Mouse (Mus musculus): ENCODE measurements around the gene Cfap298. TPM values are rescaled to one million over a fixed set of nuclear protein-coding genes. Genes with fewer than 3 reads are reported as not detected.
A peak's percentile ranks its signal among the peaks of the same experiment; 100 is the strongest.

Gene Cfap298
- polyA plus RNA-seq (2016; fragmentation: Nextera tagmentation; extraction: Ambion mirVana): 57.1 and 67.8 TPM in 2 replicates

DNA sequence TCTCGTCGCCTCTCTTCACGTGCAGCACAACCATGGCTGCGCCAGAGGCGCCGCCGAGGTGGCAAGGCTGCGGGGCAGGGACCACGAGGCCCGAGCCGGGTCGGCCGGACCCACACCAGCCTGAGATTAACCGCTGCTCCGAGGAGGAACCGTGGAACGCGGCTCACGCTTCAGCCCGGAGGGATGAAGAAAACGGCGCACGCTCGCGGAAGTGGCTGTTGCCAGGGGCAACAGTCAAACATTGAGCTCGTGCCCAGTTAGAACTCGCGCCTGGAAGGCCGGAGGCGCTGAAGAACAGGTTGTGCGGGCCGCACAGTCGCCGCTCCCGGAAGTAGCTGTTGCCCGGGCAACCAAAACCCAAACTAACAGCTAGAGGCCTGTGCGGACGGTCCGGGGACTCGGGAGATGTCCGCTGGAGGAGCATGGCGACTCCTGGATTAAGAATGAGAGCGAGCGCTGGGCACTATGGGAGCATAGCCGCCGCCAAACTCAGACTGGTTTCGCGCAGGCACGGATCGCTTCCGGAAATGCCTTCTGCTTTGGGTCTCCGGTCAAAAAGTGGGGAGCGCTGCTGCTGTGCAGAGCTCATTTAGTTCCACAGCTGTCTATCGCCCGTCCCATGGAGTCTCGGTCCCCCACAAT, at the start of gene Cfap298:
Cfap298 (minus strand) TSS at position 428 of the 642 bp plus-strand sequence.
- Histone ChIP-seq H3K27ac (replicated peaks) (peak within 1 kb of the TSS; percentile 93), H3K9me3 (replicated peaks) (no peaks in the 10 kb centered on the region), H3K4me1 (peaks cover 20% of the 10 kb centered on the region), H3K36me3 (peaks cover 22% of the 10 kb centered on the region), H3K4me3 (peak within 1 kb of the TSS; percentile 86), H3K27me3 (ENCODE audit: low read depth, poor library complexity, severe bottlenecking) (no peaks in the 10 kb centered on the region)
- peak; percentile 99 for DNase-seq (ENCODE audit: low spot score)
- under 1% methylated on average over 56 of the region's 56 CpGs for WGBS

DNA sequence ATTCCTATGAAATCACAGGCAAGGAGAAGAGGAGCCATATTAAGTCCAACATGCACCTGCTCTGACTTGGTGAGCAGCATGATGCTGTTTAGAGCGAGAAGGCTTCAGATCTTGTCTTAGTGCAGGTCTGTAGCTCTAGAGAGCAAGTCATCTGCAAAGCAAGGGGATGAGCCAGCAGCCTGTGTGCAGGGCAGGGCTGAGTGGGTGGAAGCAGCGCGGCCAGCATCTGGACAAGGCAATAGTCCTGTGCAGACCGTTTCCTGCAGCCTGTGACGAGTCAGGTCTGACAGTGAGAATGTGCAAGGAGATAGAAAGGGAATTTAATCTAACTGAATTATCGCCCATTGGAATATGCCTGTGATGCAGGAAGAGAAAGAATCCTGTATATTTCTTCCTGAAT, 36.1 kb upstream of the Cfap298 start:
- Histone ChIP-seq H3K4me3 (no peak overlapping the region), H3K27me3 (ENCODE audit: low read depth, poor library complexity, severe bottlenecking) (no peaks in the 10 kb centered on the region), H3K9me3 (replicated peaks) (no peaks in the 10 kb centered on the region), H3K4me1 (no peaks in the 10 kb centered on the region), H3K27ac (replicated peaks) (no peak overlapping the region), H3K36me3 (peaks cover 37% of the 10 kb centered on the region)
- 96% methylated on average over 6 of the region's 6 CpGs for WGBS
- no peak for DNase-seq (ENCODE audit: low spot score)

DNA sequence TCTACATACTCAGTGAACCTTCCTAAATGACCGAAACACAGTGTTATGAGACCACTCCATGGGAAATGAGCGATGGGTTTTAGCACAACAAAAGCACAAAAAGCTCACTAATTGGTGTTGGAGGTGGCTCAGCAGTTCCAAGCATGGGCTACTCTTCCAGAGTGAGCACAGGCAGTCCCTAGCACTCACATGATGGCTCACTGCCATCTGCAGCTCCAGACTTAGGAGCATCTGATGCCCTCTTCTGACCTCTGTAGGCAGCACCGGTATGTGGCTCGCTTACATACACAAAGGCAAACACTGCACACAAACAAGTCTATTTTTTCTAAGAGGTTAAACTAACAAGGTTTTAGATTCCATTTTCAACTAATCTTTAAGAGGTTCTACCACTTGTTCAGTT, 31.3 kb upstream of the Cfap298 start:
- Histone ChIP-seq H3K9me3 (replicated peaks) (no peaks in the 10 kb centered on the region), H3K36me3 (peaks cover 51% of the 10 kb centered on the region)

DNA sequence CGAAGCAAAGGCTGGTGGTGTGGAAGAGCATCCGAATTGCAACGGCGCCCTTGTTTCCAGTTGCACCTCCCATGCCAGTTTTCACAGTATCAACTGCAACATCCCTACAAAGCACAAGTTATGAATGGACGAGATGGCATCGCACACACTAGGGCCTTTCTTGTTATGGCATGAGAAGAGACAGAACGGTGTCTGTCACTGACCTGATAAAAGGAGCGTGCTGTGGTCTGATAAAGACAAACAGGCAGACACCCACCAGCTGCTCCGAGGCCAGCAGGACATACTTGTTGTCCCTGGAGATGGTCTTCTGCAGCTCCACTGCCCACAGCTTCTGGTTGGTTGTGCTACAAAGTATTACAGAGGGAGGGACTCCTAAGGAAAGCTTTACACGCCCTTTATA, 29.4 kb upstream of the Cfap298 start:
- H3K36me3 ChIP-seq: peaks cover 50% of the 10 kb centered on the region
- H3K27me3 ChIP-seq (ENCODE audit: low read depth, poor library complexity, severe bottlenecking): no peaks in the 10 kb centered on the region
- no peaks in the 10 kb centered on the region for H3K9me3 ChIP-seq (replicated peaks)
- DNase-seq (ENCODE audit: low spot score): no peak
- no peaks in the 10 kb centered on the region for H3K4me1 ChIP-seq
- no peak overlapping the region for H3K27ac ChIP-seq (replicated peaks)
- 92% methylated on average over 10 of the region's 10 CpGs for WGBS
- no peak overlapping the region for H3K4me3 ChIP-seq

More for the DNA sequence above, 31.3 kb upstream of the Cfap298 start:
- DNase-seq (ENCODE audit: low spot score): no peak
- WGBS: 82% methylated on average over 4 of the region's 4 CpGs
- Histone ChIP-seq H3K27ac (replicated peaks) (no peak overlapping the region), H3K27me3 (ENCODE audit: low read depth, poor library complexity, severe bottlenecking) (no peaks in the 10 kb centered on the region), H3K4me1 (no peaks in the 10 kb centered on the region), H3K4me3 (no peak overlapping the region)

DNA sequence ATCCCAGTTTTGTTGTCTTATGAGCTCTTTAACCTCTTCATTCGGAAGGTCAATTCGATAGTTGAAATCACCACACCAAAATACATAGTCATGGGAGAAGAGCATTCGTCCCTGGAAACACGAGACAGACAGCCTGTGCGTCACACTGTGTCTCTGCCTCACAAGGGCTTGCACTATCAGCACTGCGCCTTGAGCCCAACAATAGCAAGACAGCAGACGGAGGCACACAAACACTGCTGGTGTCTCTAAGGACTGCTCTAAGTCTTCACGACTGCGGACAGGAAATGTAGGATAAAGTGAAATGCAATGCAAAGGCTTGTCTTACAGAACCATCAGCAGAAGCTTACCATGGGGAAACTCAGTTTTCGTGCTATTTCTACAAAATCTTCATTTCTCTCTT, 29.0 kb upstream of the Cfap298 start:
- no peak overlapping the region for H3K4me3 ChIP-seq
- WGBS: 90% methylated on average over 10 of the region's 10 CpGs
- H3K4me1 ChIP-seq: no peaks in the 10 kb centered on the region
- H3K27ac ChIP-seq (replicated peaks): no peak overlapping the region
- H3K27me3 ChIP-seq (ENCODE audit: low read depth, poor library complexity, severe bottlenecking): no peaks in the 10 kb centered on the region
- no peaks in the 10 kb centered on the region for H3K9me3 ChIP-seq (replicated peaks)
- peaks cover 46% of the 10 kb centered on the region for H3K36me3 ChIP-seq
- DNase-seq (ENCODE audit: low spot score): no peak

DNA sequence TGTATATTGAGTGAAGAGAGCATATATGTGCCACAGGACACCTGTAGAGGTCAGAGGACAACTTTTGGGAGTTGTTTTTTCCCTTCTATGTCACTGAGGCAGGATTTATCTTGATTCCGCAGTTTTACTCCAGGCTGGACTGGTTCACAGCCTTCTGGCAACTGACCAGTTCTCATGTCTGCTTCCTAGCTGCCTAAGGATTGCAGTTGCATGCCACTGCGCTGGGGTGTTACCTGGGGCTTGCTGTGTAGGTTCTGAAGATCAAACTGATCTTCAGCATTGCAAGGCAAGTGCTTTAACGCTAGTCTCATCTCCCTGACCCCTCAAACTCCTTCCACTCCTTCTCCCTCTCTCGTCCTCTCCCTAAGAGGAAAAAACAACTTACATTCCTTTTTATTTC, 28.3 kb upstream of the Cfap298 start:
- H3K4me3 ChIP-seq: no peak overlapping the region
- peaks cover 42% of the 10 kb centered on the region for H3K36me3 ChIP-seq
- 94% methylated on average over 4 of the region's 4 CpGs for WGBS
- no peak for DNase-seq (ENCODE audit: low spot score)
- no peak overlapping the region for H3K27ac ChIP-seq (replicated peaks)
- H3K27me3 ChIP-seq (ENCODE audit: low read depth, poor library complexity, severe bottlenecking): no peaks in the 10 kb centered on the region
- H3K9me3 ChIP-seq (replicated peaks): no peaks in the 10 kb centered on the region
- H3K4me1 ChIP-seq: no peaks in the 10 kb centered on the region

DNA sequence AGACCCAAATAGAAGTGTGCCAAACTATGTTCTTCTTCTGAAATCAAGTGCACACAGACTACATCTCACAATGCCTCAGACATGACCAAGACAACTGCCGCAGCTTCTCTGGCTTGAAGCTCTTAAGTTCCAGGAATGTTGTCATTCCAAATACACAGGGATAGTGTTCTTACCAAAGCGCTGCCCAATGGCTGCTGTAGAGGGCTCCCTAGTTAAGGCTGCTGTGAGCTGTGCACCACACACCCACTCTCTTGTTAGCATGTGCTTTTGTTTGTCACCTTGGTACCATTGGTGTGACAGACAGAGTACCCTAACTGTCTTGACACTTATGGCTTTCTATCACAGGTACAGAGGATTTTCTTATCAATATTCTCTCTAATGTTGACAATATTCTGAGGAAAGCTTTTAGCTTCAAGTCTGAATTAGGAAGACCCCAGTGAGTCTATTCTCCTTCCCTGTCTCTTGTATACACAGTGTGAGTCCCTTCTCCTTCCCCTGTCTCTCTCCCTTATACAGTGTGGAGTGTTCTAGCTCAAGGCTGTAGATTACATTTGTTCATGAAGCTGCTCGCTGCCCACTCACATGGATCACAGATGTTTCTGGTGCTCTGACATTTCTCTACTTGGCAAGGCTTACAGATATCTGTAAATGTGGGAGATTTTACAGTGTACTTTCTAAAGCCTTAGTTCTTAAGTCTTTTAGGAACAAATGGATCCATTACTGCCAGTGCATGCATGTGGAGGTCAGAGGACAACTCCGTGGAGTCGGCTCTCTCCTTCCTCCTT, 23.6 kb upstream of the Cfap298 start:
- Histone ChIP-seq H3K9me3 (replicated peaks) (no peaks in the 10 kb centered on the region), H3K4me1 (no peaks in the 10 kb centered on the region), H3K36me3 (peaks cover 28% of the 10 kb centered on the region), H3K27me3 (ENCODE audit: low read depth, poor library complexity, severe bottlenecking) (no peaks in the 10 kb centered on the region), H3K27ac (replicated peaks) (no peak overlapping the region), H3K4me3 (no peak overlapping the region)
- no peak for DNase-seq (ENCODE audit: low spot score)
- 87% methylated on average over 5 of the region's 5 CpGs for WGBS

DNA sequence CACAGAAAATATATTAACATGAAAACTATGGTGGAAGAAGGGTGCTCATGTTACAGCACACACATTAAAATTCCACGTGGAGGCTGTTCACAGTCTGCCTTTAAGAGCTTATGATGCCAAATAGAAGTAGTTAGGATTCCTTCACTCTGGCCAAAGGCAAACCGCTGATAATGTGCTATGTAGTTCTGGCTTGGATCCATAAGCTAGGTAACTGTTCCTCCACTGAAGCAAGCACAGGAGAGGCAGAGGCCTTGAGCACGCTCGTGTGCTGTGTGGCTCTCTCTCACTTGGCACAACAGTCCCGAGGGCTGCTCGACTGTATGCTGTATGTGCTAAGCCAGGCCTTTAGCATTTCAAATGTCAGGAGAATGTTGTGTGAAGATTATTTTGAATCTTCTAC, 20.6 kb upstream of the Cfap298 start:
- 88% methylated on average over 6 of the region's 6 CpGs for WGBS
- no peak for DNase-seq (ENCODE audit: low spot score)

DNA sequence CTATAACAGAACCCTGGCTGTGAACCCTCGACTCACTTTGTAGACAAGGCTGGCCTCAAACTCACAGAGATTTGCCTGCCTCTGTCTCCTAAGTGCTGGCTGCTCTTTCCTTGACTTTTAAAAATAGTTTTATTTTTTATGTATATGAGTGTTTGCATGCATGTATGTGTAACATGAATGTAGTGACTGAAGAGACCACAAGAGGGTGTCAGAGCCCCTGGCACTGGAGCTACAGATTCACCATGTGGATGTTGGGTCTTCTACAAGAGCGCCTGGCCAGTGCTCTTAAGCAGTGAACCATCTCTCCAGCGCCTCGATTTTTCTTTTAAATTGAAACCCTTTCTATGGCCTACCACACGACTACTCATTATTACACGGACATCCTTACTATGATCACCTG, 18.9 kb upstream of the Cfap298 start:
- DNase-seq (ENCODE audit: low spot score): no peak
- Histone ChIP-seq H3K36me3 (peaks cover 40% of the 10 kb centered on the region), H3K27ac (replicated peaks) (no peak overlapping the region), H3K27me3 (ENCODE audit: low read depth, poor library complexity, severe bottlenecking) (no peaks in the 10 kb centered on the region), H3K9me3 (replicated peaks) (no peaks in the 10 kb centered on the region), H3K4me1 (no peaks in the 10 kb centered on the region), H3K4me3 (no peak overlapping the region)
- WGBS: 89% methylated on average over 6 of the region's 6 CpGs

More for the DNA sequence above, 20.6 kb upstream of the Cfap298 start:
- H3K9me3 ChIP-seq (replicated peaks): no peaks in the 10 kb centered on the region
- no peaks in the 10 kb centered on the region for H3K27me3 ChIP-seq (ENCODE audit: low read depth, poor library complexity, severe bottlenecking)
- peaks cover 37% of the 10 kb centered on the region for H3K36me3 ChIP-seq
- no peaks in the 10 kb centered on the region for H3K4me1 ChIP-seq
- H3K27ac ChIP-seq (replicated peaks): no peak overlapping the region
- H3K4me3 ChIP-seq: no peak overlapping the region

DNA sequence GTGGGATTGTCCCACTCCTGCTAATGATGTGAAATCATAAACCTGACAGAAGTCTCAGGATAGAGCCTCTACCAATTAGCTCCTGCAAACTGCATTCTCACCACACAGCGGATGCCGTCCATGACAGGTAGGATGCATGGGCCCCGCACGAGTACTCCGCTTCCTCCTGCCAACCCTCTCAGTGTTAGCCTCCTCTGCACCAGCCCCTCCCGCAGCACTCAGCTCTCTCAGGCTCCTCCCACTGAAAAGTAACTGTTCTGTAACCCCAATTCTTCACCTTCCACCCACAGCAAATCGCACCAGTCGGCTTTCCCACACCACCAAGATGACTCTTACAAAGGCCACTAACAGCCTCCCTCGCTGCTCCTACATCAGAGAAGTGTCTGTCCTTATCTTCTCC, 18.2 kb upstream of the Cfap298 start:
- H3K9me3 ChIP-seq (replicated peaks): no peaks in the 10 kb centered on the region

DNA sequence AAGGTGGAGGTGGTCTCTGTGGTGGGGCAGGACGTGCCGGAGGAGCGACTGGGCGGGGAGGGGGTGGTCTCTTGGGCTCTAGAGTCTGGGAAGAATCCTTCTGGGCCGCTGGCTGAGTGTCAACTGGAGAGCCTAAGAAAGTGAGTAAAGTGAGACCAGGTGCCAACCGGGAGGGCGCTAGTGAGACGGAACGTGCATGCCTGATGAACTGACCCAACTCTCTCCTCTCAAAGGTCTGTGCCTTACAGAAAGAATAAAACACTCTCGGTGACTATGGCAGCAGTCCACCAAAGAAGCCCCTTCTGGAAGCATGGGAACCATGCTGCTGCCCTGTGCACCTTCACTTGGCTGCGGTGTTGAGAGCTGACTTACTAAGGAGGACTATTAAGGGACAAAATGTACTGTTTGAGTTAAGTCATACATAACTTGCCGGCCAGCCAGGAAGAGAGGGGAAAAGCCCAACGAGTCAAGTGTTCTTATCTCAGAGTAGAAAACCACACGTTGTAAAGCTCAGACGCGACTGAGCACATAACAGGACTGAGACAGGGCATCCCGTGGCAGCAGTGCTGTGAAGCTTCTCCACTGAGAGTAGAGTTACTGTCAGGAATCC, 15.5 kb upstream of the Cfap298 start:
- Histone ChIP-seq H3K4me1 (no peaks in the 10 kb centered on the region), H3K4me3 (no peak overlapping the region), H3K36me3 (peaks cover 43% of the 10 kb centered on the region), H3K27me3 (ENCODE audit: low read depth, poor library complexity, severe bottlenecking) (no peaks in the 10 kb centered on the region), H3K27ac (replicated peaks) (no peak overlapping the region), H3K9me3 (replicated peaks) (no peaks in the 10 kb centered on the region)
- no peak for DNase-seq (ENCODE audit: low spot score)
- WGBS: 60% methylated on average over 17 of the region's 17 CpGs

More for the DNA sequence above, 18.2 kb upstream of the Cfap298 start:
- no peaks in the 10 kb centered on the region for H3K4me1 ChIP-seq
- H3K27me3 ChIP-seq (ENCODE audit: low read depth, poor library complexity, severe bottlenecking): no peaks in the 10 kb centered on the region
- no peak overlapping the region for H3K27ac ChIP-seq (replicated peaks)
- H3K36me3 ChIP-seq: peaks cover 40% of the 10 kb centered on the region
- H3K4me3 ChIP-seq: no peak overlapping the region
- WGBS: 95% methylated on average over 9 of the region's 9 CpGs
- no peak for DNase-seq (ENCODE audit: low spot score)

DNA sequence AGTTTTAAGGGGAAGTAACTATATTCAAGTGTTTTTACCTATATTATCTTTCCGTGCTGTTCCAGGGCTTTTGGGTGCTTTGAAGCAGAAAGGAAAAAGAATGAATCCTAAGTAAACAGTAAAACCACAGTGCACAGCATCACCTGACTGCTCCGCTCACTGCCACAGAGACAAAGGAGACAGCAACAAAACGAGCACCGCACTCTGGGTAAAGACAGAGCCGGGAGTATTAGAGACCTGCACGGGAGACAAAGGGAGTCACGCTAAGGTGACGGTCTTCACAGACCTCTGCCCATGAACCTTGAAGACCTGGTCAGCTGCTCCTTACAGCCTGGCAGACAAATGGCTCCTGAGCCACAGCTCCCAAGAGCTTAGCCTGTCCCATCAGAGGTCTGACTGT, 12.1 kb upstream of the Cfap298 start:
- DNase-seq (ENCODE audit: low spot score): no peak
- Histone ChIP-seq H3K9me3 (replicated peaks) (no peaks in the 10 kb centered on the region), H3K27ac (replicated peaks) (no peak overlapping the region), H3K27me3 (ENCODE audit: low read depth, poor library complexity, severe bottlenecking) (no peaks in the 10 kb centered on the region), H3K4me3 (no peak overlapping the region), H3K4me1 (no peaks in the 10 kb centered on the region), H3K36me3 (peaks cover 49% of the 10 kb centered on the region)
- WGBS: 87% methylated on average over 8 of the region's 8 CpGs

DNA sequence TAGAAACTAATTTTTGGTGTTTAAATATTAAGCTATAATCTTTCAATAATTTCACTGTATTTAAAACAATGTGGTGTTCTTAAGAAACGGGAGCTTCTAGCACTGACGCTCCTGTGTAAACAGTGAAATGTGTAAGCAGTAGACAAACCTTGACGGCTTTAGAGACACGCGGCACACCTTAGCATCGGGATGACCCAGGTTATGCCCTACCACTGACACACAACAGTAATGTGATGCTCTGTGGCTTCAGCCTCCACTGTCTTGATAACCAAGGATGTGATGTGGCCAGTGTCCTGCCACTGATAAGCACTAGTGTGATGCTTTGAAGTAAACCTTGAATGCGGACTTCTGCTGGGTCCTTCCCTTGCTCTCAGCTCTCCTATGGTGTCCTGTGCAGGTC, 6.3 kb upstream of the Cfap298 start:
- DNase-seq (ENCODE audit: low spot score): no peak
- 94% methylated on average over 7 of the region's 7 CpGs for WGBS
- H3K9me3 ChIP-seq (replicated peaks): no peaks in the 10 kb centered on the region
- no peaks in the 10 kb centered on the region for H3K27me3 ChIP-seq (ENCODE audit: low read depth, poor library complexity, severe bottlenecking)
- no peaks in the 10 kb centered on the region for H3K4me1 ChIP-seq
- H3K36me3 ChIP-seq: peaks cover 37% of the 10 kb centered on the region
- H3K4me3 ChIP-seq: no peak overlapping the region
- no peak overlapping the region for H3K27ac ChIP-seq (replicated peaks)
